Mouse (Mus musculus) thymus, postnatal 14 days (tissue): ENCODE data around the gene Gtpbp4.
"Not testable (repeated sequence)": the region's sequence is repeated elsewhere in the genome, so short reads cannot be mapped to it uniquely, and the experiment has no call there.

Source experiments
- DNase-seq: peaks from one replicate; pipeline ENCODE4 v3.0.0; 2021

Gene Gtpbp4

DNA sequence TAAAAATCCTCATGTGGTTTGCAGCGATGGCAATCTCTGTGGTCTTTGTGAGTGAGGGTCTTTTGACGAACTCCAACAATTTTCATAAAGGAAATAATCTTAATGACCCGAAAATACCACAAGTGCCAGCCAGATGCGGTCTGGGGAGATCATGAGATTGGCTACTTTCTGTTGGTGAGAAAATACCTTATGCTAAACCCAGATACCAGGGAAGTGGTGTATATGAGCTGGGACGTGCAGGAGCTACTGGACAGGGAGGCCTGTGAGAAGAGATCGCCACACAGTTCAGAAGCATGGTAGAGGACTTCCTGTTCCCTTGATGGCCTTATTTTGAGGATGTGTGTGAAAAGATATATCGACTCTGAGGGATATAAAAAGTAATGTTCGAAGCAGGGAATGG, 28.1 kb downstream of the Gtpbp4 start:
- DNase-seq: no peak

- no peak for DNase-seq
These were observed 30.7 kb downstream of the Gtpbp4 start for GRCm38 (mm10) chr13:8965224-8965623.

DNA sequence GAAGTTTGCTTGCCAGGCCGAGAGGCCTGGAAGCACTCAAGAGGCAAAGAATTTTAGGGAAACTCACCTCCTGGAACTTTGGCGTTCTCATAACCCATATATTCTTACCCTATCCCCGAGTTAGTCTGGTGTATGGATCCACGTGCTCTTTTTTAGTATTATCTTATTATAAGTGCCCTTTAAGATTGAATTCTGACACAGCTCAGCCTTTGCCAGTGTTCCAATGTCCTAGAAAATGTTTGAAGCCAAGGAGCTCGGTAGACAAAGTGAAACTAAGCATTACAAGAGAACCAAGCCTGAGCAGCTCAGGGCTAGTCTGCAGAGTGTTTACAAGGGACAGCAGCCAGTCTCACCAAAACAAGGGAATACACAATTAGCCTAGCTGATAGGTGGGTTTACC, 33.6 kb downstream of the Gtpbp4 start:
- not testable (repeated sequence) for DNase-seq

DNA sequence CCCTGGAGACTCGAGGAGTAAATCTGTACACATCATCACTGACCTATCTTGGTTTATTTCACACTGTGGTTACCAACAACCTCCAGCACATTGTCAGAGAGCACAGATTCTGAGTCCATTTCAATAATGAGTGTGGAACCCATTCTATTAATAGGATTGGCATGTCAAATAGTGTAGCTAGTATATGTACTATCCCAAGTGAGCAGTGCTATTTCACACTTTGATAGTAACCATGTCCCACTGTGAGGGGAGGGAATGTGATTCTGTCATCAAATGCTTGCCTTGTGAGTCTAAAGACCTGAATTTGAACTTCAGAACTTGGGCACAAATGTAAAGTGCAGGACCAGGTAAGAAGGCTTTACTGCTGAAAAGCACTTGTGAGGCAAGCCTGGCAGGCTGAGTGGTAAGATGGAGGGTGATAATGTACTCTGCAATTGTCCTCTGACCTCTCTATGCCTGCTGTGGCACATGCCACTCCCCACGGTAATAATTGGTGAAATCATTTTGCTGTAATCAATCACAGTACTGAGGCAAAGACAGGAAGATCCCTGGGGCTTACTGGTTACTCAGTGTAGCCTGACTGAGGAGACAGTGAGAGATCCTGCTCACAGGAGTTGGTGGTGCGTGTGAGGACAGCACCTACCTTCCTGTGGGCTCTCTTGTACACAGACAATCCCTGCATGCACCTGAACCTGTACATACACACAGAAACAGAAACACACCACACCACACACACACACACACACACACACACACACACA, 34.6 kb downstream of the Gtpbp4 start:
- not testable (repeated sequence) for DNase-seq

- not testable (repeated sequence) for DNase-seq
These were observed 36.3 kb downstream of the Gtpbp4 start for GRCm38 (mm10) chr13:8959554-8959953.

DNA sequence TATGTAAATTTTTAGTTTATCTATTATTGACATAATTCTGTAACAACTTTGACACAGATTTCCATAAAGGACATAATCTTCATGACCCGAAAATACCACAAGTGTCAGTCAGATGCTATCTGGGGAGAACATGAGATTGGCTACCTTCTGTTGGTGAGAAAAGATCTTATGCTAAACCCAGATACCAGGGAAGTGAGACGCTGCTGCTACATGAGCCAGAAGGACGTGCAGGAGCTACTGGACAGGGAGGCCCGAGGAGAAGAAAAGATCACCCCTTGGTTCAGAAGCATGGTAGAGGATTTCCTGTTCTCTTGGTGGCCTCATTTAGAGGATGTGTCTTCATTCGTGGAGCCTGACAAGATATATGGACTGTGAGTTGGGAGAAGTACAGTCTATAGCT, 36.8 kb downstream of the Gtpbp4 start:
- DNase-seq: not testable (repeated sequence)

DNA sequence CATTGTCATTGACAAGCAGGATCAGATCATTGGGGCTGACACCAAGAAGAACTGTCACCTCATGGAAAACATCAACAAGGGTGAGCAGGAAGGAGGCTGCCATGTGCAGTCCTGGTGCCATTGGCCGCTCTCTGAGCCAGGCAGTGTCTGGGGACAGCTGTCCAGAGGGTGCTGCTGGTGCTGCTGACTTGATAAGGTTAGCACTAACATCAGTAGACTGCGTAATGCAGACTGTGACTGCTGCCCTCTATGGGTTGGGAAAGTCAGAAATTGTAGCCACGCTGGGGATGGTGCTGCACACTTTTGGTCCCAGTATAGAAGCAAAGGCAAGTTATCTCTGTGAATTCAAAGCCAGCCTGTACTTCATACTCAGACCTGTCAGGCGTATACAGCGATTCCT, 39.0 kb downstream of the Gtpbp4 start:
- not testable (repeated sequence) for DNase-seq

DNA sequence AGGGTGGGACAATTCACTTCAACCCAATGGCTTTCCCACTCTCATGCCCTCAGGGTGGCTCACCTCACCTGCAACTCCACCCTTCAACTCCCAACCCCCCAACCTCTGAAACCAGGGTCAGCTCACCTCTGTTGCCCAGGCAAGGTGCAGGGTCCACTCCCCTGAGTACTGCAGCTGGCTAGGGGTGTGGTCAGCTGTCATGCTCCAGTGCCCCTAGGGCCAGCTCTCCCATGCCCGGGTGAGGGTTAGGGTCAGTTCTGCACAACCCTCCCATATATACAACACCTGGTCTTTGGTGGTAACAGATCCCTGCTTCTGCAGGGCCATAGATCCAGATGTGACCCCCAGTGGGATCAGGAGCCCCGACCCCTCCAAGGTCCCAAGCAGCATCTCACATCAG, 40.8 kb downstream of the Gtpbp4 start:
- DNase-seq: not testable (repeated sequence)

GRCm38 (mm10) chr13:8952563-8952962, 43.3 kb downstream of the Gtpbp4 start, which contains the start of gene Idi2:
Idi2 (plus strand) TSS chr13:8952863.
- not testable (repeated sequence) for DNase-seq

DNA sequence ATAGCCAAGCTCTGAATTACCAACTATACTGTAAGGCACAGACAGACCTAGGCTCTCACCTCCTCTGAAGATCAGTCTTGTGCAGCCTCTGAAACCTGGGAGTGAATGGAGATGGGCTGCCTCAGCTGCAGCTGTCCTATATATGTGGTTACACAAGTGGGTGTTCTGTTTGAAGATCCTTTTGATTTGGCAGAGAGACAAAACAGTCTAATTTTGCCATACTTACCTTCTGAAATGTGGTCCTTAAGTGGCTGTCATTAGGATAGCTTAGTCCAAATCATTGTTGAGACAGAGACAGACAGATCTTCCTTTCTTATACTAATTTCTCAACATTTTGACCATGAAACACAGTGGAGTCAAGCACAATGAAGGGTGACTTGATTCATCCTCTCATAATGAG, 47.8 kb downstream of the Gtpbp4 start, which contains the start of gene Gm9745:
Gm9745 (minus strand) TSS at position 101 of the 400 bp plus-strand sequence.
- DNase-seq: not testable (repeated sequence)

DNA sequence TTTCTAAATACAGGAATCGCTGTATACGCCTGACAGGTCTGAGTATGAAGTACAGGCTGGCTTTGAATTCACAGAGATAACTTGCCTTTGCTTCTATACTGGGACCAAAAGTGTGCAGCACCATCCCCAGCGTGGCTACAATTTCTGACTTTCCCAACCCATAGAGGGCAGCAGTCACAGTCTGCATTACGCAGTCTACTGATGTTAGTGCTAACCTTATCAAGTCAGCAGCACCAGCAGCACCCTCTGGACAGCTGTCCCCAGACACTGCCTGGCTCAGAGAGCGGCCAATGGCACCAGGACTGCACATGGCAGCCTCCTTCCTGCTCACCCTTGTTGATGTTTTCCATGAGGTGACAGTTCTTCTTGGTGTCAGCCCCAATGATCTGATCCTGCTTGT, 52.1 kb downstream of the Gtpbp4 start:
- DNase-seq: not testable (repeated sequence)

DNA sequence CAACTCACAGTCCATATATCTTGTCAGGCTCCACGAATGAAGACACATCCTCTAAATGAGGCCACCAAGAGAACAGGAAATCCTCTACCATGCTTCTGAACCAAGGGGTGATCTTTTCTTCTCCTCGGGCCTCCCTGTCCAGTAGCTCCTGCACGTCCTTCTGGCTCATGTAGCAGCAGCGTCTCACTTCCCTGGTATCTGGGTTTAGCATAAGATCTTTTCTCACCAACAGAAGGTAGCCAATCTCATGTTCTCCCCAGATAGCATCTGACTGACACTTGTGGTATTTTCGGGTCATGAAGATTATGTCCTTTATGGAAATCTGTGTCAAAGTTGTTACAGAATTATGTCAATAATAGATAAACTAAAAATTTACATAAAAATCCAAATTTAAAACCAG, 54.2 kb downstream of the Gtpbp4 start:
- not testable (repeated sequence) for DNase-seq

GRCm38 (mm10) chr13:8941110-8941509, 54.8 kb downstream of the Gtpbp4 start:
- DNase-seq: not testable (repeated sequence)

DNA sequence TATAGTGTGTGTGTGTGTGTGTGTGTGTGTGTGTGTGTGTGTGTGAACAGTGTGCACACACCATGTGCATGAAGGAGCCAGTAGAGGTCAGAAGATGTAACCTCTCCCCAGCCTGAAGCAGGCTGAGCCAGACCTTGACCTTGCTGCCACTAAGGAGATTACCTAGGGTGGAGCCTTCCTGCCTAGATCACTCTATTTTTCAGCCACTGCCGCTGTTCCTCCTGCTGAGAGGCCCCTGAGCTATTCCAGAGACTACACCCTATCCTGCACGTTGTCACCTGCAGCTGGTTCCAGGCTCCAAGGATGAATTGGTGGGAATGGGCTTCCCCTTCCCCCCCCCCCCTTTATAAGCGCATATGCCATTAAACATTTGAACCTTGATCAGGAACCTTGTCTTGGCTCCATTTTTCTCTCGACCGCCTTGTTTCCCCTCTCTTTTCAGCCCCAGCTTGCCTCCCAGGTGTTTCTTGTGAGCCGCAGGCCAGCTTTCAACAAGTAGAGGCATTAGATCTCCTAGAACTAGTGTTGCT, 58.2 kb downstream of the Gtpbp4 start:
- DNase-seq: not testable (repeated sequence)

- no peak for DNase-seq
These were observed 62.4 kb downstream of the Gtpbp4 start for GRCm38 (mm10) chr13:8933499-8933898.
